Mouse (Mus musculus) c-Kit-positive CD71-negative TER-119-negative erythroid progenitor cells, embryonic 14.5 days (primary cell): ENCODE data around the gene Tmem213.

Source experiments
- DNase-seq: peaks from one replicate; pipeline ENCODE4 v3.0.0-alpha.2; 2013; ENCODE audit warnings: low read depth

The Tmem213 gene

GRCm38 (mm10) chr6:38109160-38109795 lies at the start of gene Tmem213:
Tmem213 (plus strand) TSS chr6:38109255.
- DNase-seq: no peak

DNA sequence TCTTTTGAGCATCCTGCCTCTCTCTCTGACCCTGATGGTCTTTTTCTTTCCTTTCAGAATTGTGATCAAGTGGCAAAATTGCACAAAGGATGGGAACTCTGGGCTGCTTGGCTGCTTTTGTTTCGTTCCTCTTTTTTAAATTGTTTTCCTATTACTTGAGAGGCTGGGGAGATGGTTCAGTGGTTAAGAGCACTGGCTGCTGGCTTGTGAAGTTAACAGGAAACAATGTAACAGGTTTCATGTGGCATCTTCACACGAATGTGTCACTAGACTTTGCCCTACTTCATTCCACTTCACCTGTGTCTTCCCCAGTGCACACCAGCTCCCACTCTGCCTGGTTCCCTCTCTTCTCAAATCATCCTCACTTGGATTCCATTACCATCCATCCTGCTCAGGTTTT lies 44.4 kb upstream of the Tmem213 start:
- no peak for DNase-seq

DNA sequence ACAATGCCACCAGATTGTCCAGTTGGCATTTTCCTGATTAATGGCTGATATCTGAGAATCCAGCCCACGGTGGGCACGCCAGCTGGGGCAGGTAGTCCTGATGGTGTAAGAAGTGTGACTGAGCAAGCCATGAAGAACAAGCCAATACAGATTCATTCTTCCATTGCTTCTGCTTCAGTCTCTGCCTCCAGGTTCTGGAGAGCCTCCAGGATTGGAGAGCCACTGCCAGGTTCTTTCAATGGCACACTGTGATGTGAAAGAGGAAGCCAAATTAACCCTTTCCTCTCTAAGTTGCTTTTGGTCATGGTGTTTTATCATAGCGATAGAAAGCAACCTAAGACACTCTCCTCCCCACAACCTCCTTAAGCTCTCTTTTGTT lies 43.9 kb upstream of the Tmem213 start:
- DNase-seq: no peak

DNA sequence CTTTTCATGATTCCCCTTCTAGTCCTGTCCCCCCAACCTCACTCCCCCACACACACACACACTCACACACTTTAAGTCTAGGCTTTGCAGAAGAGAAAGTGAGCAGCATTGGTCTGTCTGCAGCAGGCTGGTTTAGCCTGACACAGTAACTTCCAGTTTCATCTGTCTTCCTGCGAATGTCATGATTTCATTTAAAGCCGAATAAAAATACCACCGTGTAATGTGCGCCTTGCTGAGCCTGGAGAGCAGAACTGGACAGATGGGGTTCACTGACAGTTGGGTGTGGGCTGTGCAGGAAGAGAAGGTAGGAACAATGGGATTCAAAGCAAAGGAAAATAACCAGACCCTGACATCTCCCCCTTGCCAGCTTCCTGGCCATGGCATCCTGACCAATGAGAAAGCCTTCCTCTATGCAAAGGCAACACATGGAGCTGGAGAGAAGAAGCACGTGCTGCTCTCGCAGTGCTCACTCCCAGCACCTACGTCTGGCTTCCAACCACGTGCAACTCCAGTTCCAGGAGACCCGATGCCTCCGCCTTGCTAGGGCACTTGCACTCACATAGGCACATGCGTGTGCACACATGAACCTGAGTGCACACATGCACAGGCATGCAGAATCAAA lies 43.4 kb upstream of the Tmem213 start:
- no peak for DNase-seq

DNA sequence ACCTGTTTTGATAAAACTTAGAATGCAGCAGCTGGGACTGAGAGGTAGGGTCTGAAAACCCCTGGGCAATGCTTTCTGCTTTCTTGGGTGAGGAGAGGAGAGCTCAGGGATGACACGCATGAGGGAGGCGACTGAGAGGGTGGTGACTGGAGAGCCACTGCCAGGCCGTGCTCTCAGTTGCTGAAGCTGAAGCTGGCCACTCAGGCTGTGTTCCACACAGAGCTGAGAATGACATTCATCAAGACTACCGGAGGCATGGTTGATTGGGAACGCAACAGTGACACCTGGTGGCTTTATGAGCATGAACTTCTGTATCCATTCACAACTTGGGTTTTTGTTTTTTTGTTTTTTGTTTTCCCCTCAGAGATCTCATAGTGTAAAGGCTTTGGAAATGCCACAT lies 42.8 kb upstream of the Tmem213 start:
- peak; percentile 62 for DNase-seq

DNA sequence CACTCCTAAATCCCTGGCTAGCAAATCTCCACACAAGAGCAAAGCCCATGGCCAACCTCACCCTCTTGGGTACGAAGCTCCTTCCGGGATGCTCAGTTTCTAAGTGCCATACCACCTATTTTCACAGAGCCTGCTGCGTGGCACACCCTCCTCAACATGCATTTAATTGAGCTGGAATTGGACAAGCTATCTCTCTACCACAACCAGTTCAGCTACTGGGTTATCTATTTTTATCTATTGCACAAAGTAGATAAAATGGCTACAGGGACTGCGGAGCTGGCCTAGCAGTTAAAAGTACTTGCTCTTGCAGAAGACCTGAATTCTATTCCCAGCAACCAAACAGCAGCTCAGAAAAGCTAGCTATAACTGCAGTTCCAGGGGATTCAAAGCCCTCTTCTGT lies 37.8 kb upstream of the Tmem213 start:
- DNase-seq: no peak

- no peak for DNase-seq
Measured at GRCm38 (mm10) chr6:38072137-38072796, 36.8 kb upstream of the Tmem213 start.

DNA sequence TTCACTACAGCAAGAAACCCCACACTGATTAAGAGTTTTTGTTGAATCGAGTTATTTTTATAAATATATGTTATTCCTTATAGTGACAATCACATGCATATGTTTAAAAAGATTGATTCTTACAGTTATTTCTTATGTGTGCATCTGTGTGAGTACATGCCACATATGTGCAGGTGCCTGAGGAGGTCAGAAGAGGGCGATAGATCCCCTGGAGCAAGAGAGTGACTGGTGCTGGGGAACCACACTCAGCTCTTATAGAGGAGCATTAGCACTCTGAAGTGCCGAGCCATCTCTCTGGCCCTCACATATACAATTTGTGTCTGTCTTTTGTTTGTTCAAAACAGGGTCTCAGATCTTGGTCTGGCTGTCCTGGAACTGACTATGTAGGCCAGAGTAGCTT lies 35.5 kb upstream of the Tmem213 start:
- DNase-seq: no peak

GRCm38 (mm10) chr6:38080364-38080763 lies 28.7 kb upstream of the Tmem213 start:
- DNase-seq: no peak

DNA sequence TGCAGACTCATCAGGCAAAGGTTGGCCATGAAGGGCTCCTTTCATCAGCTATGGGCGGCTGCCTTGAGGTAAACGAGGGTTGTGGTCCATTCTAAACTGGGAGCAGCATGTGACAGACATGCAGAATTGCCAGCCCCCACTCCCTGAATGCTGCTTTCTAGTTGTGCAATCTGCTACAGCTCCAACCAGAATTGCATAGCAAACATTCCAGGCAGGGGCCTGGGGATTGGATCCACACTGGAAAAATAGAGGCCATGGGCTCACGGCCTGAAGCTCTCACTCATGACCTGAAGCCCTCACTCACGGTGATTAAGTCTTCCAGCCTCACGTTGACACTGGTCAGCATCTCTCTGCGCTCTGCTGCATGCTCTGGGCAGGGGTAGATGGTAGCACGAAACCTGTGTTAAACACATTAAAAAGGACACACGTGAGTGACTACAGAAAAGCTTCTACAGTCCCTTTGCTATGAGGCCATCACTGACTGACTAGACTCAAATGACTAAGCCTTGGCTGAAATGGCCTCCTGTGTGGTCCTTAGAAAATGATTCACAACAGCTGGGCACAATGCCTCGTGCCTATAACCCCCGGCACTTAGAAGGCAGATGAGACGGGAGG lies 27.2 kb upstream of the Tmem213 start:
- DNase-seq: no peak

DNA sequence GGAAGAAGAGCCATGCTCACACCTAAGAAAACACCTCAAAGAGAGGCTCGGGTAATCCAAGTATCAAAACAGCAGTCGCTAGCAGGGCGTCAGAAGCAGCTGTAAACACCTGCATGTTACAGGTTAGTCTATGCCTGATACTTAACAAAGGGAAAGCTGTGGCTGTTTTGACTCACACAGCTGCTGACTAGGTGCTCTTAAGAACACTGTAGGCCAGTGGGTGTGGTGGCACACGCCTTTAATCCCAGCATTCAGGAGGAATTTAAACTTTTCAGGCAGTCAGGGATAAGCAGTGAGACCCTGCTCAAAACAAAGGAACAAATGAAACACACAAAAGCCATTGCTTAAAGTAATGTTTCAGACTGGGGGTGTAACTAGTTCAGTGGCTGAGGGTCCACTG lies 25.9 kb upstream of the Tmem213 start:
- no peak for DNase-seq

GRCm38 (mm10) chr6:38087242-38088026 lies 21.6 kb upstream of the Tmem213 start:
- no peak for DNase-seq

- no peak for DNase-seq
Measured at GRCm38 (mm10) chr6:38092539-38092938, 16.5 kb upstream of the Tmem213 start.

- DNase-seq: no peak
Measured at GRCm38 (mm10) chr6:38094701-38095100, 14.4 kb upstream of the Tmem213 start.

- no peak for DNase-seq
Measured at GRCm38 (mm10) chr6:38096961-38097370, 12.1 kb upstream of the Tmem213 start.

- no peak for DNase-seq
Measured at GRCm38 (mm10) chr6:38102216-38102795, 6.7 kb upstream of the Tmem213 start.

DNA sequence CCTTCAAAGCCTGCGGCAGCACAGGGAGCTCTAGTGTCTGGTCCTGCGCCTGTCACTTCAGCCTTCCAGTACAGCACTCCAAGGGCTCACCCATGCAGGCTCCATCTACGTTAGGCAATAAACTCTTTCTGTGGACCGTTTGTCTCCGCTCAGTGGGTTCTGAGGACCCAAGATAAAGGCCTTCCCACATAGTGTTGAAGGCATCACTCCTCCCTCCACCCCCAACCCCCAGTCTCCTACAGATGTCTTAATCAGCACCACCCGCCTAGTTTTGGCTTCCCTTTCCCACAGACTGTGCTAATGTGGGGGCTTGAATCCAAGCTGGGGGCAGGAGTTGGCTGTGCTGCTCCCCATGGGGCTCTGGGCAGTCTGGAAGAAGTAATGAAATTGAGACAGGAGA lies 5.3 kb upstream of the Tmem213 start:
- peak; percentile 5 for DNase-seq

DNA sequence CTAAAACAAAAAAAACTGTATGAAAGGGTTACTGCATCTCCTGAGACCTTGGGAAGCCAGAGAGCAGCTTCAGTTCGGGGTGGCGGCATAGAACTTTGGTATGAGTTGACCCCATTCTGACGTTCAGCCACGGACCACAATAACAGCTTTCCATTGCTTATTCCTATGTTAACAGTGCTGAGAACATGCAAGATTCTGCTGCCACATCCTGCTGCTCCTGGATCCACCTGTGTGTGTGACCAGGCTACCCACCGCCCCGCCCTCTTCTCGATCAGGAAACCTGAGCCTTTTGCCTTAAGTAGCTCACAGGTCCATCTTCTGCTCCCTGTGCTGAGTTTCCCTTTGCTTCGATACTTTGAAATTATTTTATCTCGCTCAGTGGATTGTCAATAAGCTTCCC lies 3.1 kb upstream of the Tmem213 start:
- DNase-seq: no peak

DNA sequence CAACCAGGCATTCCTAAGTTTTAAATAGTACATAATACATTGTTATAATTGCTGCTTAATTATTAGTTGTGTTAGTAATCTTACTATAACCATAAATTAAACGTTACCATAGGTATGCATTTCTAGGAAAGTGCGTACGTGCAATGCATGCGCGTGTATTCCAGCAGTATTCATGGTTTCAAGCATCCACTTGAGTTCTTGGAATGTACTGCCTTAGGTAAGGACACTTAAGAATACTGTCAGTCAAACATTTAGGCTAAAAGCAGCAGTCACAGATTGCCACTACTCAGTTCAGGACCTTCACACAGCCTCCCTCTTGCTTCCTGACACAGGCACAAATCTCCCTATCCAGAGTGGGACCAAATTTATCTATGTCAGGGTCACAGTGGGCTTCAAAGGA lies 606 bp upstream of the Tmem213 start:
- DNase-seq: no peak

DNA sequence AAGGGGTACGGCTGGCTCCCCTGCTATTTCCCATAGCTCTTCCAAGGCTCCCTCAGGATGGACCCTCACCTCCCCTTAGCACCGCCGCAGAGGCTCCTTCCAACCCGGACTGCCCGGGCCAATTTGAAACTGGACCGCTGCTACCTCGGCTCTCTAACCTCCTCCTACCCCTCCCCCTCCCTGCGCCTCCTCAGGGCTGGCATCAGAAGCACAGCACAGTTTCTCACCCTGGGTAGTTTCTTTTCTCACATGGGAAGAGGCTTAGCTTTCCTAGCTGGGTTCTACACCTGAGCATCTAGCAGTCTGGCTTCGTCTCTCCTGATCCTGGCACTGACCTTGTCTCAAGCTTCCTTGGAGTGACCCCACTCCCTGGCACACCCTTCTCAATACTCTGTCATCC lies 816 bp downstream of the Tmem213 start:
- DNase-seq: no peak

DNA sequence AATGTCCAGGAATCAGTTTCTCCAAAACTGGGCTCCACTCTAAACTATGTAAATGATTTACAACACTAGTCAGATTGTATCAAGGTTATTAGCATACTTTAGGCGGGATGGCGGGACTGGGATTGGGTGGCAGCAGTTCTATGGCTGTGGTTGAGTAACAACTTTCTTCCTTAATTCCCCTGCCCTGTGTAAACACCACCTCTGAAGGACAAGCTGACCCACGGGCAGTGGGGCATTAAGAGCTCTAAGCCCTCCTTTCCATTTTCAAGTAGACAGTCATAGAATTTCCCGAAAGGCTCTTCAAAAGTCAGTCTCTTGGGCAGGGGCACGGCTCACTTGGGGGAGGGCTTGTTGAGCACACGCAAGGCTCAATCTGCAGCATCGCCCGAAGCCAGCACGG lies 1.8 kb downstream of the Tmem213 start:
- no peak for DNase-seq
